ENCODE assay signal across 25 mouse cellular contexts in genomic region chr9:98388633-98388965, GRCm38 (mm10). TPM values are rescaled to one million over a fixed set of nuclear protein-coding genes. Genes with fewer than 3 reads are reported as not detected.
DNase-seq lines count a peak whose midpoint lies in the region; ATAC-seq and TF ChIP-seq lines count a peak whose summit lies in the region.
"Had no signal": no experiment of that assay in that cellular context is flagged by ENCODE, and none has a peak within 500 bp of the region (broad histone marks: within the 10 kb centered on the region; RNA-seq: fewer than 3 reads in every experiment).

No protein-coding gene starts in this region.

- ATAC-seq in midbrain, embryonic 11.5 days (ENCODE audit: low FRiP score), result no peak
- ATAC-seq in midbrain, postnatal 0 days (ENCODE audit: low FRiP score), result no peak
- ATAC-seq: forebrain, postnatal 0 days; hindbrain, embryonic 16.5 days; intestine, embryonic 15.5 days had no signal

- DNase-seq in layer of hippocampus, adult 11-12 months (ENCODE audit: low spot score), result peak; percentile 18
- DNase-seq in layer of hippocampus, postnatal 14 days (ENCODE audit: low spot score in 2 of 2), result no peak
- DNase-seq in midbrain, embryonic 11.5 days (ENCODE audit: low spot score, missing footprints), result peak; percentile 57
- DNase-seq in midbrain, postnatal 0 days (ENCODE audit: low spot score), result no peak
- DNase-seq in left cerebral cortex, adult 9 months (ENCODE audit: low spot score in 2 of 2), result peak; percentile 65 to 76
- peak; percentile 49 to 84 for DNase-seq in right cerebral cortex, postnatal 36 days (ENCODE audit: low spot score in 2 of 2)
- no peak for DNase-seq in urinary bladder, adult 18-20 months (ENCODE audit: low spot score in 2 of 2)
- no peak for DNase-seq in heart, adult 8-10 months (ENCODE audit: low spot score)
- DNase-seq: adrenal gland, postnatal 36 days; cerebellum, adult 11 months; cerebellum, adult 9-11 months; forebrain, postnatal 0 days; heart, postnatal 10 days; kidney, postnatal 36 days; thymus, adult 18-20 months; thymus, postnatal 36 days had no signal

- TF ChIP-seq CTCF in midbrain, postnatal 0 days (IDR thresholded peaks at IDR 0.05), result no peak

- no peak overlapping the region for H3K9ac ChIP-seq in midbrain, embryonic 11.5 days (ENCODE audit: low read length)
- no peak overlapping the region for H3K9ac ChIP-seq in midbrain, postnatal 0 days (replicated peaks; ENCODE audit: low read length, poor library complexity, severe bottlenecking)
- H3K9ac ChIP-seq: forebrain, postnatal 0 days; heart, embryonic 12.5 days; intestine, embryonic 15.5 days; kidney, embryonic 15.5 days; neural tube, embryonic 15.5 days; stomach, embryonic 15.5 days had no signal

- H3K4me2 ChIP-seq in midbrain, embryonic 11.5 days, result no peak overlapping the region
- H3K4me2 ChIP-seq in midbrain, postnatal 0 days (ENCODE audit: low read depth, low read length, poor library complexity, severe bottlenecking), result no peak overlapping the region
- H3K4me2 ChIP-seq: heart, embryonic 12.5 days; intestine, embryonic 15.5 days; kidney, embryonic 15.5 days; neural tube, embryonic 15.5 days; stomach, embryonic 15.5 days had no signal

- H3K9me3 ChIP-seq in midbrain, embryonic 11.5 days (ENCODE audit: control insufficient read depth, low read length), result no peaks in the 10 kb centered on the region
- no peaks in the 10 kb centered on the region for H3K9me3 ChIP-seq in midbrain, postnatal 0 days (ENCODE audit: low read length)
- H3K9me3 ChIP-seq: heart, embryonic 12.5 days; hindbrain, embryonic 10.5 days; intestine, embryonic 15.5 days; kidney, embryonic 15.5 days; midbrain, embryonic 10.5 days; neural tube, embryonic 15.5 days; stomach, embryonic 15.5 days had no signal

- H3K36me3 ChIP-seq in midbrain, embryonic 11.5 days (ENCODE audit: control insufficient read depth, insufficient read depth, low read length), result no peaks in the 10 kb centered on the region
- no peaks in the 10 kb centered on the region for H3K36me3 ChIP-seq in midbrain, postnatal 0 days (ENCODE audit: insufficient read depth, low read length)
- H3K36me3 ChIP-seq: heart, embryonic 12.5 days; hindbrain, embryonic 10.5 days; intestine, embryonic 15.5 days; kidney, embryonic 15.5 days; midbrain, embryonic 10.5 days; neural tube, embryonic 15.5 days; stomach, embryonic 15.5 days had no signal

- no peak overlapping the region for H3K4me3 ChIP-seq in midbrain, embryonic 11.5 days (ENCODE audit: low read depth, low read length)
- H3K4me3 ChIP-seq in midbrain, postnatal 0 days (ENCODE audit: low read depth, low read length), result no peak overlapping the region
- H3K4me3 ChIP-seq: heart, embryonic 12.5 days; hindbrain, embryonic 10.5 days; intestine, embryonic 15.5 days; kidney, embryonic 15.5 days; midbrain, embryonic 10.5 days; neural tube, embryonic 15.5 days; stomach, embryonic 15.5 days had no signal

- no peak overlapping the region for H3K27ac ChIP-seq in midbrain, embryonic 11.5 days (ENCODE audit: low read depth, low read length)
- no peak overlapping the region for H3K27ac ChIP-seq in midbrain, postnatal 0 days (ENCODE audit: low read depth, low read length)
- H3K27ac ChIP-seq: hindbrain, embryonic 10.5 days; intestine, embryonic 15.5 days; kidney, embryonic 15.5 days; macrophage; midbrain, embryonic 10.5 days; neural tube, embryonic 15.5 days; stomach, embryonic 15.5 days had no signal

- no peaks in the 10 kb centered on the region for H3K27me3 ChIP-seq in midbrain, embryonic 11.5 days (ENCODE audit: control insufficient read depth, insufficient read depth, low read length)
- no peaks in the 10 kb centered on the region for H3K27me3 ChIP-seq in midbrain, postnatal 0 days (ENCODE audit: insufficient read depth, low read length)
- H3K27me3 ChIP-seq: heart, embryonic 12.5 days; intestine, embryonic 15.5 days; kidney, embryonic 15.5 days; neural tube, embryonic 15.5 days; stomach, embryonic 15.5 days had no signal

- WGBS in midbrain, embryonic 11.5 days, result 84% methylated on average over 5 of the region's 5 CpGs
- WGBS in midbrain, postnatal 0 days, result 90% methylated on average over 5 of the region's 5 CpGs

- no peaks in the 10 kb centered on the region for H3K4me1 ChIP-seq in midbrain, embryonic 11.5 days (ENCODE audit: control insufficient read depth, insufficient read depth, low read length)
- H3K4me1 ChIP-seq in midbrain, postnatal 0 days (ENCODE audit: insufficient read depth, low read length), result no peaks in the 10 kb centered on the region
- H3K4me1 ChIP-seq: heart, embryonic 12.5 days; hindbrain, embryonic 10.5 days; intestine, embryonic 15.5 days; kidney, embryonic 15.5 days; midbrain, embryonic 10.5 days; neural tube, embryonic 15.5 days; stomach, embryonic 15.5 days had no signal

RNA-seq across cellular contexts. Expression of gene Rbp1, which starts 34.2 kb away (rescaled TPM):
- 1 to 10 TPM; 5.1 to 9.5 TPM for total RNA-seq in layer of hippocampus, postnatal 14 days (2021)
- polyA plus RNA-seq in midbrain, embryonic 11.5 days (2014; fragmentation: Nextera tagmentation; extraction: Ambion mirVana), result 26.0 and 27.5 TPM in 2 replicates
- 10.5 and 11.5 TPM in 2 replicates for total RNA-seq in midbrain, postnatal 0 days (2014; rRNA removed)
- polyA plus RNA-seq in midbrain, postnatal 0 days (2015; fragmentation: Nextera tagmentation; extraction: Ambion mirVana), result 27.6 and 30.0 TPM in 2 replicates
- total RNA-seq in heart, adult 8-10 months (2022), result 1 to 10 TPM; 4.9 to 7.8 (median 5.4) TPM

Comparison
In these comparisons a context has a peak if more than half of its experiments do, and no peak if none do; other contexts are left out.
1. DNase-seq: peak in layer of hippocampus, adult 11-12 months (single experiment), midbrain, embryonic 11.5 days (single experiment), left cerebral cortex, adult 9 months (2 of 2) and right cerebral cortex, postnatal 36 days (2 of 2); none in layer of hippocampus, postnatal 14 days (0 of 2), midbrain, postnatal 0 days (single experiment), urinary bladder, adult 18-20 months (0 of 2) and heart, adult 8-10 months (single experiment).